Mouse (Mus musculus): ENCODE results near the gene Rap1gds1.

The Rap1gds1 gene

DNA sequence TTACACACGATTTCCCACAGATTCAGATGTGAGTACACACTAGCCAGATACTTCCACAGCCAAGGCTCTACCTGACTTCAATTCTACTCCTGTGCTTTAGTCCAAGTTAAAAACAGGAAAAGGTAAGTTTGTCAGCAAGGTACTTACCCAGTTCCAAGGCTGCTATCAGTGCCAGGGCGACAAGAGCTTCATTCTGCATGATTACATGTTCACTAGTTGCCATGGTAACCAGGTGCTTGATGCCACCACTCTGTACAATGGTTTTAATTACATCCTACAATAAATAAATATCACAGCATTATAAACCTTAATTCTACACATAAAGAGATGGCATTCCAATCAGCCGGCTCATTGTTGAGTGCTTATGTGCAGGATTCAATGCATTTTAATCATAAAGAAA lies 129.5 kb downstream of the Rap1gds1 start:
- in situ Hi-C loops (cut with MboI, MseI): no loop called here

DNA sequence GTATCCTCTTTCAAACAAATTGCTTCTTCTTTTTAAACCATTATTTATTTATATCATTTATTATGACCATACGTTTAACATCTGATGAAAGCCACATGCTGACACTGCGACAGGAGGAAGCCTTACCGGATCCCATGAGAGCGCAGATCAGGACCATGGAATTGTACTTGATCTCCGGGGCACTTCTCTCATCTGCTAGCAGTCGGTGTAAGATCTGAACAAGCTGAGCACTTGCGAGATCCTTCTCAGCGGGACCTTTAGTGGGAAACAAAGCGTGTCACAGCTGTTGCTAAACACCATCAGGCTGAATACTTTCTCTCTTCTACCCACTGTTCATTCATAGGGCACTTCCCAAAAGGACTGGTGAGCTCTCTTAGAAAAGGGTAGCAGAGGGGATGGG lies 133.4 kb downstream of the Rap1gds1 start:
- in situ Hi-C loops (cut with MboI, MseI): no loop called here

DNA sequence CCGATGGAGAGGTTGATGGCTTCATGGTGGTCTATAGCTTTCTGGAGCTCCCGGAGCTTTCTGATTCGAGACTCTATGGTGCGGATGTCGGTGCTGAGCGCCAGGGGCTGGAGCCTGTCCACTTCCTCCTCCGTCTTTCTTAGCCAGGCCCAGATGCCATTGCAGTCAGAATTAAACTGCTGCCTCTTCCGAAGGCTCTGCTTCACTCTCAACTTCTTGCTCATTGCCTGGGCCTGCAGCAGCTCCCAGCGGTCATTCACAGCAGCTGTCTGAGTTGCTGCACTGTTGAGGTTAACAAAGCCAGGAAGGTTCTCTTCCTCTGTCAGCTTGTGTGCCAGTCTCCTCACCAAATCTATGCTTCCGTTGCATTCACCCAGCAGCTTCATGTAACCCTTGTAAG lies 137.8 kb downstream of the Rap1gds1 start:
- in situ Hi-C loops (cut with MboI, MseI): no loop called here

DNA sequence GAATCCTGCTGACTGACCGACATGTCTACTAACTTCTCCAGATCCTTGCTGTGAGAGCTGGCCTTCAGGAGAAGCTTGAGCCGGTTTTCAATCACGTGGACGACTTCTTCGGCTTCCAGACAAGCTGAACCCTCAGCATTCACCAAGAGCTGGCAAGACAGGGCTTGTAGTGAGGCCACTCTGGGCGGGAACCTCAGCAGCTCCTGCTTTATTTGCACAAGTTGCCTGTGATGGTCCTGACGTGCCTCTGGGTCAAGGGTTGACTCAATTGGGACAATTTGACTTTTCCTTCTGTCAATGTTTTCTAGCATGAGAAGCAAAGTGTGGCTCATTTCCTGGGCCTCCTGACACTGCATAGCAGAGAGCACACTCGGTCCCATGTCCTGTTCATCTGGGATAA lies 138.2 kb downstream of the Rap1gds1 start:
- in situ Hi-C loops (cut with MboI, MseI): no loop called here

DNA sequence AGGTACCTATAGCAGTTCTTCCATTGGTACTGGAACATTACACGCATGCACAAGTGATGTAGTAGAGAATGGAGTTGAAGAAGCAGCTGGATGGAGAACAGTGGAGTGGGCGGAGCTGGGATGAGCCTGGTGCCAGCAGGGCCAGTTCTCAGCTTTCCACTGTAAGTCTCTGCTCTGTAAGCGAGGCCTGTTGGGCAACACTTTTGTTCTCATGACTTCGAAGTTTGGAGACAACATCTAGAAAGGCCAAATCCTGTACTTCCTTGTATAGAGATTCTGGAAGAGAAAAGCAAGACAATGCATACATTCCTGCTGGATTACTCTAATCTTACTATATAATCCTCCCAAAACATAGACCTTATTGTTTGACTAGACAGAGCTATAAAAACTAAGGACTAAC lies 147.6 kb downstream of the Rap1gds1 start:
- in situ Hi-C loops (cut with MboI, MseI): no loop called here

DNA sequence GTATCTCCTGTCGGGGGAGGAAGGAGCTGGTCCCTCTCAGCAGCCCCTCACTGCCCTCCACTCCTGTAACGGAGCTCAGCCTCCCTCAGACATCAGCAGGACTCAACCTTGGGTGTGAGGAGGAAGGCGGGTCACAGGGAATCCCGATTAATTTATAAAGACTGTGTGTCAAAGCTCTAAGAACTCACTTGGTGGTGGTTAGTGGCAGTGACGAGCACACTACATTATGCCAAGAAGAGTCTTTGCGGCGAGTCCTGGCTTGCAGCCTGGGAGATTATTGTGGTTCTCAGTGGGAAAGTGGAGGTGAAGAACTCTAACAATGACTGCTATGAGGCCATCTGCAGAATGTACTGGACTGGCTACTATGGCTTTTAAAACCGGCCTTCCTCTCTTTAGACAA lies 148.8 kb downstream of the Rap1gds1 start:
- in situ Hi-C loops (cut with MboI, MseI): no loop called here

DNA sequence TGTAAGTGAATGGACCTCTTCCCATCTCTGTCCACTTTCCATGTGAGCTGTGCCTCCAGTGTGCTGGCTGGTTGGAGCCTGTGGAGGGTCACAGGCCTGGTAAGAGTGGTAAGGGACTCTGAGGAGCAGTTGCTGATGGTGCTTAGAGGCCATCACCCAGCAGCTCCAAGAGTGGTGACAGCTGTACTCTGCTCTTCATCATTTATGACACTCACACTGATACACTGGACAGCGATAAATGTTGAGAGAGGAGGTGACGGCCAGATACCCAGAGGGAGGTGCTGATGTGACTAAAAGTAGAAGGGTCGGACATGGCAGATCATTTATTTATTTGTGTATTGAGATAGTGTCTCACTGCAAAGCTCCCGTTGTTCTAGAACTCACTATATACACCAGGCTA lies 156.8 kb downstream of the Rap1gds1 start:
- in situ Hi-C loops (cut with MboI, MseI): no loop called here

DNA sequence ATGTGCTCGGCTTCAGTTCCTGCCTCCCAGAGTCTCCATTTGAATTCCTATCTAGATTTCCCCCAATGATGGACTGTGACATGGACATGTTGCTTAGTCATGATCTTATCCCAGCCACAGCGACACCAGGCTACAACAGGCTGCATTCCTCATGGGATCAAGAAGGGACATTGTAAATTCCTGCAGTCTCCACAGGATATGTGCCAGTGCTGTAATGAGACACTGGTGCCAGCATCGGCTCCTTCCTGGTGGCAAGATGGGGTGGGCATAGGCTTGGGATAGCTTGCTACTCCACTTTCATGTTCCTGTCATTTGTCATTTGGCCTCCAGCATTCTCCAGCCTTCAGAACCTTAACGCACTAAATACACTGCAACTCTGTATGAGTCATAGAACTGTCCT lies 158.0 kb downstream of the Rap1gds1 start:
- in situ Hi-C loops (cut with MboI, MseI): no loop called here

DNA sequence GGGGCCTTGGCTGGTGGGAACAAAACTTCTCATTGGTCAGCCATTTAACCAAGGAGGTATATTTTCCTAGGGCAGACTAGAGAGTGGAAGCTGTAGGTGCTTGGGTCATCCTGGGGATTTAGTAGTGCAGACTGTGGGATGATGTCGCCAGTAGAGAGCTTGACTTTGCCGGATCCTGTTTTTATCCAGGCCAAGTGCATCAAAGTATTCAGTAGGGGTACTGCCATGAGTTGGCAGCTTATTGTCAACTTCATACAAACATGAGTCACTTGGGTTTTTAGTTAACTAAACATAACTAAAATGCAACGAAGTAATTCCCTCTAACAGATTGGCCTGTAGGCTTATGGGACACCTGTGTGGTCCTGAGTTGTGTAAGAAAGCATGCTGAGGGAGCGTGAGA lies 158.4 kb downstream of the Rap1gds1 start:
- in situ Hi-C loops (cut with MboI, MseI): no loop called here

DNA sequence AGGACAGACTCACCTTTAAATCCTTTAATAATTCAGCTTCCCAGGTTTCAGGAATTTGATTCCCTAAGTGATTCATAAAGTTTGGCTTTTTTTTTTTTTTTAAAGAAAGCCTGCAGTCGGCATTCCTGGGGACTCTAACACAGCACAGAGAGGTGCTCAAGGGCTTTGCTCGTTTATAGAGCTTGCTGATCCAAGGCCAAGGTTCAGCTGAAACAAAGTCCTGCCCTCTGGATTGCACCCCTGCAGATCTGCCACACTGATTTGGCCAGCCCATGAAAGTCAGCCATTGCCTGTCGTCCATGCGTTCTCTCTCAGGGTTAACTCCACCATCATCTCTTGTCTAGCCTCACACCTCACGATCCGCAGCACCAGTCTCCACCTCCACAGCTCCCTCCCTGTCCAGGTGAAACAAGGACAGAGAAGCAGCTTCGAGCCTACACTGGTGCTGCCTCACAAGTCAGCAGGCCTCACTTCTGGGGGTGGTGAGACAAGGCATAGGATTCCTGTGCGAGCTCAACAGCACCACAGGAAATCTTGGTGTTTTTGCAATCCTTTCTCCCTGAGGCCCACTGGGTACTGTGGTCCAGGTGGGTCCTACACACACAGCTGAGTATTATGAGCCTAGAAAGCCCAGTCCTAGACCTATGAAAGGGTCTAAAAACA lies 160.2 kb downstream of the Rap1gds1 start:
- in situ Hi-C loops (cut with MboI, MseI): no loop called here

DNA sequence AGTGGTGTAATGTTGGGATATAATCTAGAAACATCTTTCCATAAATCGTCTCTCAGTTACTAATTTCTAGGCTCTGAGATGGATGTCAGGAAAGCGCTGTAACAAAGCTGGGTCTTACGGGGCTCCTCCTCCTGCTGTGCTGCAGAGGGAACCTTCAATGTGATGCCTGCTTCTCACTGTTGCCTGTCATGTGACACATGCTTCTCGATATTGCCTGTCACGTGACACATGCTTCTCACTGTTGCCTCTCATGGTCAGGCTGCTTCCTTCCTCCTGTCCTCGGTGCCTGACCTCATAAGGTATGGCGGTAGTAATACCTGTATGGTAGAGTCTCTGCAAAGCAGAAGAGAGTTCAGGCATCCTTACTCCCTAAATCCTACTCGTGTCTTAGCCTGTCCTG lies 162.5 kb downstream of the Rap1gds1 start:
- in situ Hi-C loops (cut with MboI, MseI): no loop called here

DNA sequence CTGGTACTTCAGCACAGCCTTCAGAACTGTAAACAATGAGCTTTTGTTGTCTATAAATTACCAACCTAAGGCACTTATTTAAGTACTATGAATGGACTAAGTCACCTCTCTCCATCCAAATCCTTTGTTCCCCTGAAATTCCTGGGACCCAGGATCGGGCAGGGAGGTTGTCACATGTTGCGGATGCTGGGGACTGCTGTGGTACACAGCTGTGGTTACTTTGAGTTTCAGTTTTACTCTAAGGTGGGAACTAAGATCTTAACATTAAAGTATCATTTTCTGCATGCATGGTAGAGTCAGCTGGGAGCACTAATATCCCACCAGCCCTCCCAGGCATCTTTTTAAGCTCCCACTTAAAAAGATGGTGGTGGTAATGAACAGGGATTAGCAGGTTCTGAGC lies 165.7 kb downstream of the Rap1gds1 start:
- in situ Hi-C loops (cut with MboI, MseI): no loop called here

DNA sequence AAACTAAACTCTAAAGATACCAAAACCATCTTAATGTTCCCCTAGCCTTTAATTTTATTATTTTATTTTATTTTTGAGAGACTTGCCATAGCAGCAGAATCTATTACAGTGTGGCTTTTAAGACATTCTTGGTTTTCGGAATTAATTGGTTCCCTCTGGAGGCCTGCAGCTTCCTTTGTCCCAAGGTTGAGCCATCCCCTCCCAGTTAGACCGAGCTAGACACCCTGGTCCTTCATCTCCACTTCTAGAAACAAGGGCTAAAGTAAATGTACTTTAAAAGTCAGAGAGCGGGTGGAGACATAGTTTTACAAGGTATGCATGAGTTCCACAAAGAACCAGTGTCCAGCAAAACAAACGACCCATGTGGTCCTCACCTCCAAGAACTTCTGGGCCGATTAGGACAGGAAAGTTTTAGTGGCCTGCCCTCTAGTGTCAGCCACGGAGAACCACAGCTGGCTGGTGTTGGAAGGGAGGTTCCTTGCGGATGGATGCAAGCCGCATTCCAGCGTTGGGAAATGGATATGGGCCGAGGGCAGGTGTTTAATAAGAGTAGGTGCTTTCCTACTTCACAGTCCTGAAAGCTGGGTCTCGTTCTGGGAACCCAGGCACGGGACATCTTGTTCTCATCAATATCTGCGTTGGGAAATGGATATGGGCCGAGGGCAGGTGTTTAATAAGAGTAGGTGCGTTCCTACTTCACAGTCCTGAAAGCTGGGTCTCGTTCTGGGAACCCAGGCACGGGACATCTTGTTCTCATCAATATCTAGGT lies 168.7 kb downstream of the Rap1gds1 start:
- in situ Hi-C loops (cut with MboI, MseI): no loop called here

DNA sequence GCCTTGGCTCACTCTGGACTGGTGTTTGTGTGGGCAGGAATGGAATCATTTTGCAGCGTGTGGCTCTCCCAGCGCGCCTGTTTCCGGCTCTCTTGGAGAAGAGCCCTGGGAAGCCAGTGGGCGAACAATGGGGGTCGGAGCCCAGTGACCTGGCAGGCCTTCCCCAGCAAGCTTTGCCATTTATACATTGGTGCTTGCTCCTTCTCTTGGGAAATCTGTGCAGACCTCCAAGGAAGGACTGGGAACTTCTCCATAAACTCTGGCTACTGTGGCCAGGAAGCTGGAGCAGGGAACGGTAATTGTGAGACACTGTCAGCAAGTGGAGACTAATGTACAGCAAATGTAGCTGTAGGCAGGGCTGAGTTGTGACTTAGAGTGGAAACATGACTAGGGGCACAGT lies 169.3 kb downstream of the Rap1gds1 start:
- in situ Hi-C loops (cut with MboI, MseI): no loop called here

DNA sequence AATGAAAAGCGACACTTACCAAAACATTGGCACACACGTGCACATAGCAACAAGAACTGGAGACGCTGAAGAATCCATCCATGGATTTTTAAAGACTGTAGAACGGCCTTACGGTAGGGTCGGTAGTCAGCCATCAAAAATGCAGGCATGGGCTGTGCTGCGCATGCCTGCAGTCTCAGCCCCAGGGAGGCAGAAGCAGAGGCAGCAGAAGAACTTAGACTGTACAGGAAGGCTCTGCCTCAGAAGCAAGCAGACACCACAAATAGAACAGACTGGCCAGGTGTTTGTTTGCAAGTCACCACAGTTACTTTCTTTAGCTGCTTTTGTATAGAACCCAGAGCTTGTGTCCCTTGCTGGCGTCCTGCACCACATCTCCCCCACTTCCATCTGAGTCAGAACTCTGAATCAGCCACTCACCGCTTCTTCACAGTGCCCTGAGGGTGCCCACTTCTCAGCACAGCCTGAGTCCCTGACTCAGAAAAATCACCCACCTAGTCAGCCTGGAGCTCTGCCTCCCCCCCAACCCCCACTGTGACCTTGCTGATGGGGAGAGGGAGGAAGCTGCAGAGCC lies 174.3 kb downstream of the Rap1gds1 start:
- in situ Hi-C loops (cut with MboI, MseI): loop anchor here (5.0 kb wide), 1 partner anchor 273 kb away; no protein-coding TSS in a partner anchor

DNA sequence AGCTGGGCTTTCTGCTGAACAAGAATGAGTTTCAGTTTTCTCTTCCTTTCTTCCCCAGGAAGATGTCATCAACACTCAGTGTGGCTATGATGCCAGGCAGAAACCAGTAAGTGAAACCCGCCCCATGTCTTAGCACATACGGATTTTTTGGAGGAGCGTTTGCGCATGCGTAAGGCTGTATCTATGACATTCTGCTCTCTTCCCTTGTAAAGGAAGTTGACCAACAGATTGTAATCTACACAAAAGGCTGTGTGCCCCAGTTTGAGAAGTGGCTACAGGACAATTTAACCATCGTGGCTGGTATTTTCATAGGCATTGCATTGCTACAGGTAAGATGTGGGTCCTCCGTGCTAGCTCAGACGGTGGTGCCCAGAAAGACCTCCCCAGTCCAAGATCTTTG lies 176.9 kb downstream of the Rap1gds1 start:
- in situ Hi-C loops (cut with MboI, MseI): loop anchor here (5.0 to 10.0 kb wide), 2 partner anchors 61 to 143 kb away; no protein-coding TSS in a partner anchor

DNA sequence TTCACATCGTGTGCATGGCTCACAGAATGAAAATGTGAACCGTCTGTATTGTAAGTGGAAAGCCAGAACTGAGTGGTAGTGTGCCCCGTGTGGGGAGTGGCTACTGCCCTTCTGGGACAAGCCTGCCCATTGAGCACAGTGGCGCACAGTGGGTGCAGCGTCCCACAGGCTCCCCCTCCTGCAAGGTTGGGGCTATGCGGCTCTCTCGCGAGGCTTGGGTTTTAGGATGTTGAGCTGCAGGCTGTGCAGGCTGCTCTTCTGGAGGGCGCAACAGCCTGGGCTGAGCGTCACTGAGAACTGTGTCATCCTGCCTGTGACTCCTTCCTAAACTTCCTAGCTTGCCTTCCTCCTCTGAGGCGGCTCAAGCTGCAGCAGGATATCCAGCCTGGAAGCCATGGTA lies 177.5 kb downstream of the Rap1gds1 start:
- in situ Hi-C loops (cut with MboI, MseI): loop anchor here (5.0 to 10.0 kb wide), 2 partner anchors 60 to 143 kb away; no protein-coding TSS in a partner anchor

DNA sequence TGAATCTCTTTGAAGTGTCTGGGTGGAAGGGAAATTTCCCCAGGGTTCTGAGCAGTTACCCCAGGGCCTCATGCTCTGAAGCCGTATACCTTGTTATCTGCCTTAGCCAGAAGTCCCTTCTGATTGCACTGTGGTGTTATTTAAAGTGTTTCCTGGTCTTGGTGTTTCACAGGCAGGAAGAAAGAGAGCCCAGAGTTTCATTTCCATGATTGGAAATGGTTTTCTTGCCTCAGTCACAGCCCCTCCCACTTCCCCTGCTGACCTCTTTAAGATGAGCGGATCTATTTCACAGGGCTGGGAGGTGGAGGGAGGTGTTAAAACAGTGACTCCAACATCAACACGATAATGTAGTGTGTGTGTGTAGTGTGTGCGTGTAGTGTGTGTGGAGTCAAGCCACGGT lies 181.5 kb downstream of the Rap1gds1 start:
- in situ Hi-C loops (cut with MboI, MseI): loop anchor here (10.0 kb wide), 1 partner anchor 139 kb away; no protein-coding TSS in a partner anchor

DNA sequence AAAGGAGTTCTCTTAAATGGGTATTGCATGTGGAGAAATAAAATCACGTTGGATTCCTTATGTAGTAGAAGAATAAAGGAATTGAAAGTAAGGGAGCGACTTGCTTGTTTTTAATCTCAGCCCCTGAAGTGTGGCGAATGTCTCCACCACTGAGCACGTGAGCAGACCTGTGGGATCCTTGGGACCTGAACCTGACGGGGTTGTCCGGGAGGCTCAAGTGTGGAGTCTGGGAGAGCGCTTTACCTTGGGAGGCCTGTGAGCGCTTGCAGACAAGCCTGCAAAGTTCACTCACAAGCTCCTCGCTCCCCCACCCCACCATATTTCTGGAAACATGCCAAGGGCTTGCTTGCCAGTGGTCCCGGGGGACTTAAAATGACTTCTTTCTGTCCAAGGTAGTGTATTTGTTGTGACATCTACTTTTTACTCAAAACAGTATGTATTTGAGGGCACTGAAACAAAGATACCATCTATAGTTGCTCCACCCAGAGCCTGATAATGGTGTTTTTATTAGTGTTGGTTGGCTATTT lies 185.2 kb downstream of the Rap1gds1 start:
- in situ Hi-C loops (cut with MboI, MseI): loop anchor here (10.0 kb wide), 1 partner anchor 135 kb away; no protein-coding TSS in a partner anchor

DNA sequence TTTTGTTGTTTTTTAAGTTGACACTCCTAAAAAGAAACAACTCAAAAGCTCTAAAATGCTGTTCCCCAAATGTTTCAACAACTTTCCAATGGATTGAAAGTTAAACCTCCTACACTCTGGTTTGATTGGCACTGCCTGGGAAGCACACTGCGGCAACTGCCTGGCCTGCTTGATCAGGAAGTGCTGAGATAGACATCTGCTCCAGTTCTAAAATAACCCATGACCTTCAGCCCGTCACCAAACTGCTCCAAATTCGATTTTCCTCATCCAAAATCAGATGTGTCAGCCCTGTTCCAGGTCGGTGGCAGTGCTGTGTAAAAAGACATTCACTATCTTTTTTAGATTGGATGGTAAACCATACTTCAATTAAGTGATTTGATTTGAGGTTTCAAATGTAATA lies 185.8 kb downstream of the Rap1gds1 start:
- in situ Hi-C loops (cut with MboI, MseI): no loop called here

DNA sequence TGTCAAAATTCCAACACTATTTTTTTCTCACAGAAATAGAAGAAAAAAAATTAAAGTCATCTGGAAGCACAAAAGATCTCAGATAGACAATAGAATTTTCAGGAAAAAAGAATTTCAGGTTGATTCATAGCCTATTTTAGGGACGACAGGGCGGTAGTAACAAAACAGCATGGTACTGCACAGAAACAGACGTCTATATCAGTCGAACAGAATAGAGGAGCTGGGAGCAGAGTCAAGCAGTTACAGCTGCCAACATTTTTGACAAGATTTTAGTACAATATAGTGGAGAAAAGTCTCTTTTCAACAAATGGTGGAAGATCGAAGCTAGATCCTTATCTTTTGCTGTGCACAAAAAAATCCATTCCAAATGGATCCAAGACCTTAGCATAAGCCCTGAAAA lies 188.9 kb downstream of the Rap1gds1 start:
- in situ Hi-C loops (cut with MboI, MseI): no loop called here

DNA sequence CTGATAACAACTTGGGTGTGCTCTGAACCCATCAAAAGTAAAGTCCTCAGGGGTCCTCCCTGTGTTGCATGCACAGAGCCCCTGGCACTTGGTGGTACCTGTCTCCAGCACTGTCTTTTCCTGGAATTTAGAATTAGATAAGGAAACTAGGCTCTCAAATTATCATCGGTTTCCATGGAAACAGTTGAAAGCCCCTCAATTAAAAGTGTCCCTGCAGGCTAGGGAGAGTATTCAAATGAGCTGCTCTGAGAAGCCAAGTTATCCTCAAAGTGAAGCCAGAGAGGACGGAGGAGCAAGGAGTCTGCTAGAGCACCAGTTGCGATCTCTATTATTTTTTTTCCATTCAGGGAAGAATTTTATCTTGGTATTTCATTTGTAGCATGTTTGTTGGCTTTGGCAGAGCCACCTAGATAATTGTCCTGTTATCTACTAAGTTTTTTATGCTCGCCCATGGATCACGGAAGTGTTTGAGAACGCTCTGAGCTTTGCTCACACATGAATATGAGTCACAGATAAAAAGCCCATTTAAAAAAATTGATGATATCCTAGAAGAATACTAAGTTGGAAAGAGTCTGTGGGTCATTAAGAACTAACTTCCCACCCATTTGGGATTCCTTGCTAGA lies 193.2 kb downstream of the Rap1gds1 start:
- in situ Hi-C loops (cut with MboI, MseI): no loop called here

All from T-helper 1 cell (primary cell).